Mouse (Mus musculus): ENCODE measurements around the gene Xrcc6. TPM values are rescaled to one million over a fixed set of nuclear protein-coding genes. Genes with fewer than 3 reads are reported as not detected.

The Xrcc6 gene
- total RNA-seq, 2 experiments from 2014 or later: 20.8 to 24.9 TPM

DNA sequence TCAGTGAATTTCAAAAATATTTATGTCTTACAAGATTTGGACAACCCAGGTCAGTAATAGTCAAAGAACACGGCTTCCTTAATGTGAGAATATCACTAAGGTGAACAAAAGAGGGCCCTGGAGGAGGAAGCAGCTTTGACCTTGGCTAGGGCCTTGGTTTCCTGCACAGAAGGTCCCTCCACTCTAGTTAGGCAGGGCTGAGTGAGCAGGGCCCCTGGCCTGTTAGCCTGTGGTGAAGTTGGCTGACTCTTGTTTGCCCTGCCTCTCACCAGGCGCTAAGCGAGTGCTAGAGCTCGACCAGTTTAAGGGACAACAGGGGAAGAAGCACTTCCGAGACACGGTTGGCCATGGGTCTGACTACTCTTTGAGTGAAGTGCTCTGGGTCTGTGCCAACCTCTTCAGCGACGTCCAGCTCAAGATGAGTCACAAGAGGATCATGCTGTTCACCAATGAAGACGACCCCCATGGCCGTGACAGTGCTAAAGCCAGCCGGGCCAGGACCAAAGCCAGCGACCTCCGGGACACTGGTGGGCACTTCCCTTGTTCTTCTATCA, 35.0 kb downstream of the Xrcc6 start:
- DNase-seq: no peak

DNA sequence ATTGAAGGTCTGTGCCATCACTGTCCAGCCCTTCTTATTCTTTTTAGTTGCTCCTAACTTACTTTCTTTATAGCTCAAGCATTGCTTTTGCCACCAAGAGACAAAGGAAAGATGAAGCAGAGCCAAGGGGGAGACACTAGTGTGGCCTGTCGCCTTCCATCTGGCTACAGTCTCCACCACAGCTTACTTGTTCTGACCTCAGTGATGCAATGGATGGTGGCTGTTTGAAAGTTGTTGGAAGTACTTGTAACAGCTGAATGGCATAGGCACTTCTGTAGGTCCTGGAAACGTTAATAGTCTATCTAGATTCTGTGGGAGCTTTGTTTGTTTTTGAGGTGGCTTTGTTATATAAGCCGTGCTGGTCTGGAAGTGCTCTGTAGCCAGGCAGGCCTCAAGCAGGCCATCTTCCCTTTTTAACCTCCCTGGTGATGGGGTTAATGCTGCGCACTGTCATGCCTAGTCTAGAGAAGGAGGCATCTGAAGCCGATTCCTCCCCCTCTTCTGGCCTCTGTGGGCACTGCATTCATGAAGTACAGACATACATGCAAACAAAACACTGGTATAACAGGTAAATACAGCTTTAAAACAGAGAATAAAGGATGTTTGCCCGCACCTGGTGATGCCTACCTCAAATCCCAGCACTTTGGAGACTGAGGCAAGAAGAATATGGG, 36.5 kb downstream of the Xrcc6 start:
- no peak for DNase-seq

DNA sequence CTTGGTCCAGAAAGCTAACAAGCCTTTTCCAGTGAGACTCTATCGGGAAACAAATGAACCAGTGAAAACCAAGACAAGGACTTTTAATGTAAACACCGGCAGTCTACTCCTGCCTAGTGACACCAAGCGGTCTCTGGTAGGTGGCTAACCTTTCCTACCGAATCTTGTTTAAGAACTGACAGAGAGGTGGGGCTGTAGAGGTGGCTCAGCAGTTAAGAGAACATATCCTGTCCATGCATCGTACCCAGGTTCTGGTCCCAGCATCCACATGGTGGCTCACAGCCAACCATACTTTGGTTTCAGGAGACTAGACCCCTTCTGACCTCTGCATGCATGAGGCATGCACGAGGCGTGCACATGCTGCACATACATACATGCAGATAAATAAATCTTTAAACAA, 39.6 kb downstream of the Xrcc6 start:
- no peak for DNase-seq

DNA sequence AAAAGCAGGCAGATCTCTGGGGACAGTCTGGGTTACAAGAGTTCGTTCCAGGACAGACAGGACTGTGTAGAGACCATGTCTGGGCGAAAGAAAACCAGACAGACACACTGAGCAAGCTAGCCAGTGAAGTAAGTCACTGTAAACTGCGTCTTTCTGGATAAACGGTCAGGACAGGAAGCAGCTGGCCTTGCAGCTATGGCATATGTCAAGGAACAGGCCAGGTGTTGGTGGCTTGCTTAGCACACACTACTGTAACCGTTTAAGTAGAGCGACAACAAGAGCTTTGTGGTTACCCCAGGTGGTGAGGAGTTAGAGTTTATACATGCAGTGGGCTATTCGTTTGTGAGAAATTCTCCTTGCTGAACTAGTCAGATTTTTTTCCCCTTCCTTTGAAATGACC, 40.1 kb downstream of the Xrcc6 start:
- no peak for DNase-seq

DNA sequence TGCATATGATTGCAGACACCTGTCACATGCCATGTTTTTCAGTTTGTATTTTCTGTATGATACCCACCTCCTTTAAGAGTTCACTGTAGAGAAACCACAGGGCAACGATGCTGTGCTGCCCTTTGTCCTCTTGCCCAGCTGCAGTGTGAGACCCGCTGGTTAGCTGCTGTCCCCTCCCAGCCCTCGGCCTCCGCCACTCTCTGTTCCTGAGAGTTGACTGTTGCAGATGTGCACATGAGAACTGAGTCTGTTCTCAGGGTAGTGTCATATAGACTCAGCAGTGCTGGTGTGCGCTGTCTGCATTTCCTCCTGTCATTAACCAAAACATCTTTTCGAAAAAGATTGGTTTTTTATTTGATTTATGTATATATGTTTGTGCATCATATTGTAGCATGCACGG, 44.8 kb downstream of the Xrcc6 start:
- no peak for DNase-seq

DNA sequence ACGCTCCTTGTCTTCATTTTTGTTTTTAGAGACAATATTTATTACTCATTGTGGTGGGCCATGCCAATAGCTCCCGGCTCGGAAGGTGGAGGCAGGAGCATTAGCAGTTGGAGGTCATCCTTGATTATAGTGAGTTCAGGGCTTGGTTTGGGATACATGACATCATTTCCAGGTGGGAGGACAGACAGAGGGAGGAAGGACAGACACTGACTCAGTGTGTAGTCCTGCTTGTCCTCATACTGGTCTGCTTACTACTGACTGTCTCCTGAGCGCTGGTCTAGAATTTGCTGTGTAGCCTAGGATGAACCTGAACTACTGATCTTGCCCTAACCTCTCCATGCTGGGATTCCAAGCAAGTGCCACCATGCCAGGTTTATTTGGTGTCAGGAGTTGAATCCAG, 46.1 kb downstream of the Xrcc6 start, which contains the start of gene Desi1:
Gene Desi1, minus strand, starts transcription at position 101 of the 400 bp plus-strand sequence.
- DNase-seq: no peak

DNA sequence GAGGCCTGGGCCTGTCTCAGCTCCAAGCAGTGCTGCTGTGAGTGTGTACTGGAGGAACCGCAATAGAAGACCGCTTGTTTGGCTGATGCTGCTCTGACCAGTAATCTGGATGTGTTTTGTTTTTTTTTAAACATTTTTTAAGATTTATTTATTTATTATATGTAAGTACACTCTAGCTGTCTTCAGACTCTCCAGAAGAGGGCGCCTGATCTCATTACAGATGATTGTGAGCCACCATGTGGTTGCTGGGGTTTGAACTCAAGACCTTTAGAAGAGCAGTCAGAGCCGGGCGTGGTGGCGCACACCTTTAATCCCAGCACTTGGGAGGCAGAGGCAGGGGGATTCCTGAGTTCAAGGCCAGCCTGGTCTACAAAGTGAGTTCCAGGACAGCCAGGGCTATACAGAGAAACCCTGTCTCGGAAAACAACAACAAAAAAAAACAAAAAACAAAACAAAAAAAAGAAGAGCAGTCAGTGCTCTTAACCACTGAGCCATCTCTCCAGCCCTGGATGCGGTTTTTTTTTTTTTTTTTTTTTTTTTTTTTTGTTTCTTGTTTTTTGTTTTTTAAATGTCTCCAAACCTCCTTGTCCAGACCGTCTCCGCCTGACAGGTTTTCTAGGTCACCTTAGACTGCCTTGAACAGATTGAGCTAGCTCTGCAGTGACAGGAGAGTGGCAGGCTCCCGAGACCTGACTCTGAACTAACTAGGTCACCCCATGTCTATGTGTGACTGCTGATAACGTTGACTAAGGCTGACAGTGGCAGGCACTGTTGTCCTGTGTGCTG, 48.5 kb downstream of the Xrcc6 start:
- DNase-seq: no peak

DNA sequence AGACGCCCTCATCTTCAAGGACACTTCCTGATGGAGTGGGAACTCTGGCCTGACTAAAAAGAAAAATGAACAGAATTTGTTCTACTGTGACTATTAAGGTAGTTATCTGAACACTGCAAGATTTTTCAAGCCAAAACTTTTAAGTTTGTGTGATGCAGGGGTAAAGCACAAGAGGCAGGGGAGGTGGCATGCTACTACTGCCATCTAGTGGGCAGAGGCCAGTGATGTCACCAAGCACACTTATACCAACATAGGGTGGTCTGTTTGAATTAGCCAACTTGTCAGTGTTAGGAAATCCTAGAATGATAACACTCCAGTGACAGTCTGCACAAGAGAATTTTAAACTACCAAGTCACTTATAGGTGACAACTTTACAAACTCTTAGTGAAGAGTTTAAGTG, 53.0 kb downstream of the Xrcc6 start:
- DNase-seq: no peak

DNA sequence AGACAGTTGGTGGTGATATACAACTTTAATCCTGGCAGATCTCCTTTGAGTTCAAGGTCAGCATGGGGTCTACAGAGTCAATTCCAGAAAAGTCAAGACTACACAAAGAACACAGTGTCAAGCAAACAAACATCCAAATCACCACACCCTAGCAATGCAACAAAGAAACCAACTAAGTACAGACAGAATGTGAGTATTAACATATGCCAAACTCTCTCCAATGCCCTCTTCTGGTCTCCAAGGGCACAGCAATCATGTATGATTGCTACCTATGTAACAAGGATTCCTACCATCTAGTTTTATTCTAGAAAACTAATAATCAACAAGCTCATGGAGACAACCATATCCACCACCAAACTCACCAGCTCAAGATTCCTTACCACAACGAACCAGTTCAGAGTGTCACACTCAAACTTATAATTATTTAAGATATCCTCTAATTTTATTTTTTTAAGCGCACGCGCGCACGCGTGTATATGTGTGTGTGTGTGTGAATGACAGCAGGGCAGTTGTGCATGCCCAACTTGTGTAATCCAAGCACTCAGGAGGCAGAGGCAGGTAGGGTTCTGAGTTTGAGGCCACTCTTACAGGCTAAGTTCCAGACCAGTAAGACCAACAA, 56.6 kb downstream of the Xrcc6 start:
- DNase-seq: no peak

DNA sequence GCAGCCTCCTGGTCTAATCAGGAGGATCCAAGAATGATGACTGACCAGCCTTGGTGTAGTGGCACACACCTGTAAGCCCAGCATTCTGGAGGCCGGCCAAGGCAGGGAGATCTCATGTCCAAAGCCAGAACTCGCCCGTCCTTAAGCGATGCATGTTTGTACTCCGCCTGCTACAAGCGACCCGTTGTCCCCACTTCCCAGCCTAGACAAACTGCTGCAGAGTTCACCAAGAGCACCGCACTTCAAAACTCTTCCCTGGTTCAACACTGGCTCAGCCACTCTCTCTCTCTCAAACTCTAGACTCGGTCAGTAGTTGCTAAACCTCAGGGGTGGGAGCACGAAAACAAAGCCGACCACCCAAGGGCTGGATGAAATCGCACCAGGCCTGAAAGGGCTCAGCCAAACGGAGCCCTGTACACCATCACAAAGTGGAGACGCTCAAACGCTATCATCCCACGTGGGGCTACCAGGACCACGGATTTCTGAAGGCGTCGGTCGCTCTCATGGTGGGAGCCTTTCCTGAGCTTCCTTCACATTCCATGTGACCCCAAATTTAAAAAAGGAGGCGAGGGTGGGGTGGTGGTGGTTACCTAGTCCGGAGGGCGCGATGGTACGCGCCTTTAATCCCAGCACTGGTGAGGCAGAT, 58.7 kb downstream of the Xrcc6 start:
- no peak for DNase-seq

DNA sequence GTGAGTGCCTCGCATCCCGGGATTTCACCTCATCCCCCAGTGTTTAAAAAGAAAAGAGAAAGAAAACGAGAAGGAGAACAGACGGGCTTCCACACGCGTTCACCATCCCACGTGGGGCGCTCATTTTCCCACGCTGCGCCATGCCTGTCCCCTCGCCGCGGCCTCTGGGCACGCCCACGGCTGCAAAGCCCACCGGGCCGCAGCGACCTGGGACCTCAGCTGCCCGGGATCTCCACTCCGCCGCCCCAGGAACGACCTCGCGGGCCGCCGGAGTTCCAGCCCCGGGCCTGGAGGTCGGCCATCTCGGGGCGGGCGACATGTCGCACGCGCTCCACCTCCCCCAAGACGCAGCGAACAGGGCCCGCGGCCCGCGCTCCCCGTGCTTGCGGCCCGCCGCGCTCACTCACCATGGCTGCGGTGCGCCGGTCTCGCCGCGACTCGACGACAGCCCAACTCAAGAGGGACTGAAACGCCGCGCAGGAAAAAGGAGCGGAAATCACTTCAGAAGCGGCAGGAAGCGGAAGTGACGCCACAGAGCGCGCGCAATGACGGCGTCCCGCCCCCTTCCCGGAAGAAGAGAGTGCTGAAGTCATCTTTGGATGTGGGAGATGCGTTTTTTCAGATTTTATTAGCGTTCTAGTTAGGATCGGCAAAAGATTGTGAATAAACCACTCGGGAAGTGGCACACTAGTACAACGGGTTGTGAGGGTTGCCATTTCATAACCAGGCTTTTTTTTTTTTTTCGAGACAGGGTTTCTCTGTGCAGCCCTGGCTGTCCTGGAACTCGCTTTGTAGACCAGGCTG, 59.6 kb downstream of the Xrcc6 start, which contains the start of gene Snu13:
Gene Snu13, minus strand, starts transcription at position 519 of the 804 bp plus-strand sequence.
- peak; percentile 87 for DNase-seq

DNA sequence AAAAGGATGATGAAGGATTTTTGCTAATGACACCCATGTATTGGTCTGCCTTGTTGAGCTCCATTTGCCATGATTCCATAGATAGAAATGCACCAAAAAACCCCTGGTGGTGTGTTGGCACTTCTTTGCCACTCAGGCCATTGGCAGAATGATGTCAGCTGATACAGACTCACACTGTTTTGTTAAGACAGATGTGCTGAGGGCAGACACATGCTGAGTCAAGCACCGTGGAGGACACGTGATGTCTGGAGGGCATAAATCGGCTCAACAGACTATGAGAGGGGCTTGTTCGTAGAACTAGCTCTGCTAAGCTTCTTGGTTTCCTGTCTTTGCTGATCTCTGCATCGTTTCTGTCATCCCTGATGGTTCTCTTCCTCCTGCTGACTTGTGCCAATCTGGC, 64.9 kb downstream of the Xrcc6 start:
- no peak for DNase-seq

DNA sequence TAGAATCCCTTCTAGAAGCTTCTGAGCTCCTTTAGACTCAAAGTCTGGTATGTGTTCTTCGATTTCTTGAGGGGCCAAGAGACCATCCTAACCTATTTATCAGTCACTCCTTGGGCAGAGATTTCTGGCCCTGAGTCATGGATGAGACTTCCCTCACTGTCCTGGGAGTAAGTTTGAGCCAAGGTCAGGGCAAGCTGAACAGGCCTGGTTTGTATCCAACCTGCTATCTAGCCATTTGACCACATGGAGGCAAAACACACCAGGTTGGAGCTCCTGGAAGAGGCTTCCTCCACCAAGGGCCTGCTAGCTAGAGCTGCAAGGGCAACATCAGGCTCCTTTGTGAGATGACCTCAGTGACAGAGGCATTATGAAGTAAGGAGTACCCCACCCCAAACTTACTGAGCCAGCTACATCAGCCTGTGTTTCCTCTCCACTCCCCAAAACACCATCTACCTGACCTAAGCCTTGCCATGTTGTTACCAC, 71.1 kb downstream of the Xrcc6 start, which contains the start of gene 4930407I10Rik:
Gene 4930407I10Rik, plus strand, starts transcription at position 433 of the 483 bp plus-strand sequence.
- no peak for DNase-seq

DNA sequence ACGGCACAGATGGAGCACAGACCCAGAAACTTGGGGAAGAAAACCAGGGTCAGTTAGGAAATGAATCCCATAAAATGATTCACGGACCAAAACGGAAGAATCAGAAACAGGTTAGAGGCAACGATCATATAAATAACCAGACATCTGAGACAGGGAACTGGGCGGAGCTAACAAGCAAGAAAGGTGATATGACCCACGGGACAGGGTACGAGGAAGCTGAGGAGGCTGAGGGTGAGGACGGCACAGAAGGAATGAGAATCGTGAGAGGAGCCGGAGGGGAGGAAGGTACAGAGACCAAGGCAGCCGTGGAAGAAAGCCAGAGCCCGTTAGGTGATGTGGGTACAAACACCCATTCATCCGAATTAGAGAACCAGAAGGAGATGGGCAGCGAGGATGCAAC, 76.3 kb downstream of the Xrcc6 start:
- no peak for DNase-seq

DNA sequence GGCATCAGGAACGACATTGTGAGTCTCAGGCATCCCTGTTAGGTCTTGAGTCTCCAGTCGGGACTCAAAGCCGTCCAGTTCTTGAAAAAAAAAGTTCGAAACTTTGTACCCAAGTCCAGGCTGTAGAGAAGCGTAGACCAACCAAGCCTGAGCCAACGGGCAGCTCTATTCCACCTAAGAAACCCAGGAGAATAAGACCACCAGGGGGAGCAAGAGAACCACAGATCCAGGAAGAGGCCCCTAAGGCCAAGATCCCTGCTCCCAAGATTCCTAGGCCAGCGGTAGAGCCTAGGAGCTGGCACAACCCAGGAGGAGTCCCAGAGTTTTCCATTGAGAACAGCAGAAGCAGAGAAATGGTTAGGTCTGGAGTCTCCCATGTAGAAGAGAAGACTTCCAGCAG, 77.9 kb downstream of the Xrcc6 start:
- peak; percentile 48 for DNase-seq

DNA sequence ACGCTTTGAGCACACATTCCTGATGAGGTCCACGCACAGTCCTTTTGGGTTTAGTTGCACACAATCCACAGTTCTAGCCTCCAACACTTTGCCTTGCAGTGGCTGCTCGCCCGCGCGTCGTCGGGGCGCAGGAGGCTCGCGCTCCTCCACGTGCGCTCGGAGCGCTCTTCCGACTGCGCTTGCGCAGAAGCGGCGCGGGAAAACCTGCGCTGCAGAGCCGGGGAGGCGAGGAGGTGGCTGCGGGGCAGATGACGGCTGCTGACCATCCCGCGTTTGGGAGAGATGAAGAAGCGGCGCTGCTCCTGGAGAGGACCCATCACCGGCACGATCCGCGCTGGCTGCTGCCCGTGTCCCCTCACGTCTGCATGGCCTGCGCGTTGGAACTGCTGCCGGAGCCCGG, 82.3 kb downstream of the Xrcc6 start, which contains the start of gene Mei1:
Gene Mei1, plus strand, starts transcription at position 99 of the 400 bp plus-strand sequence.
- DNase-seq: no peak

DNA sequence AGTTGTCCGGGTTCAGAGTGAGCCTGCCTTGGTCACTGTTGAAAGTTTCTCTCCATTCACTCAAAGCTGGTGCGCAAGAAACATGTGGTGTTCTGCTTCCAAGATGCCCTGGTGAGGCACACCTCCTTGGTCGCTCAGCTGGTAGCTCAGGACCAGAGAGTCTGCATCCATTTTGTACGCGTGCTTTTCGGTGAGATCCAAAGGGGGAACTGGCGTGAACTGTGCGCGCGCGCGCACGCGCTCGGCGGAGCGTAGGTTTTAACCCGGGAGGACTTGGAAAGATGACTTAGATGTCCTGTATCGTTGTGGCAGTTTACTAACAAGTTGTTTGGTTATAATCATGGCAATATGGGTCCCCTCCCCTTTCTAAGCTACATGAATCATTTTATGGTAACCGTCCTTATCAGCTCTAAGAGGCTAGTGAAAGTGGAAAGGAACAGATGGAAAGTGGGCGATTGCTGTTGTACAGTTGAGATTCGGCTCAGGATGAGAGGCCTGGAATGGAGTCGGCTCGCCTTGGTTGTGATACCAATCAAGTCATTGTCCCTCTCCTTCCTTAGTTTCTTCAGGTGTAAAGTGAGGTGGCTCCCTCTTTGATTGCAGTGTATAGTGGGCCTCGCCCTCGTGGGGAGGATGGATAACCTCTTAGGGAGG, 84.3 kb downstream of the Xrcc6 start:
- DNase-seq: no peak

DNA sequence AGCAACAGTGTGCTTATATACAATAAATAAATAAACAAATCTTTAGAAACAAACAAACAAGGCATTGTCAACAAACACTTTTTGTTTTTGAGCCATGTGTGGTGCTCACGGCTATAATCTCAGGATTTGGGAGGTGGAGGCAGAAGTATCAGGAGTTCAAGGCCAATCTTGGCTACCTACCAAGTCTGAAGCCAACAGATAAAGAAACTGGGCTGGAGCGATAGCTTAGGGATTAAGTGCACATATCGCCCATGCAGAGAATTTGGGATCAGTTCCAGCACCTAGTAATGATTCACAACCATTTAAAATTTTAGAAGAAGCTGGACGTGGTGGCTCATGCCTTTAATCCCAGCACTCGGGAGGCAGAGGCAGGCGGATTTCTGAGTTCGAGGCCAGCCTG, 85.9 kb downstream of the Xrcc6 start:
- DNase-seq: no peak

DNA sequence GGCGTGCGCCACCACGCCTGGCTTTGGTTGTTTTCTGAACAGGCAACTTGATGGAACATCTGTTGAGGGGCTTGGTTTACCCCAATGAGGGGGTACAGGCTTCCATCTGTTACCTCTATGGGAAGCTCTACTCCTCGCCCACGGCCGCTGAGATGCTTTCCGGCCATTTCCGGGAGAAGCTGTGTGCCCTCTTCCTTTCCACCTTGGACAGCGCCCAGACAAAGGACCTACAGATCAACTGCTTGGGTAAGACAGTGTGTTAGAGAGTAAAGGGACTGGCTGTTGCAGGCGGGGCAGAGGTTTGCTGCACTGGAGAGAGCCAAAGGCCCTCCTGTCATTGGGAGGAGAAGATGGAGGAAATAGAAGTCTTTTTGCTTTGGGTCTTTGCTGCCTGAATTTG, 92.2 kb downstream of the Xrcc6 start:
- no peak for DNase-seq

DNA sequence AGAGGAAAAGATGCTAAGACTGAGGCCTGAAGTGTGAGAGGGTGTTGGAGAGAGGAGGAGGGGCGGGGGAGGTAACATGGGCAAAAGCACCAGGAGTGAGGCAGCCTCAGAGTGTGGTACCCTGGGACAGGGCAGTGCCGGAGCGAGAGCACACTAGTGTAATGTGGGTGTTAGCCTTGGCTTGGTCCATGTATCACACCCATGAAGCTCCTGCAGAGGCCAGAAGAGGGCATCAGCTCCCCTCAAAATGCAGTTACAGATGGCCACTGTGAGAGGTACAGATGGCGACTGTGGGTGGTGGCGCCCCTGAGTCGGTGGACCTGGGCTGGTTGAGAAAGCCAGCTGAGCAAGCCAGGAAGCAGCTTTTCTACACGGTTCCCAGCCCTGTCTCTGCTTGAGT, 93.5 kb downstream of the Xrcc6 start:
- DNase-seq: peak; percentile 20

DNA sequence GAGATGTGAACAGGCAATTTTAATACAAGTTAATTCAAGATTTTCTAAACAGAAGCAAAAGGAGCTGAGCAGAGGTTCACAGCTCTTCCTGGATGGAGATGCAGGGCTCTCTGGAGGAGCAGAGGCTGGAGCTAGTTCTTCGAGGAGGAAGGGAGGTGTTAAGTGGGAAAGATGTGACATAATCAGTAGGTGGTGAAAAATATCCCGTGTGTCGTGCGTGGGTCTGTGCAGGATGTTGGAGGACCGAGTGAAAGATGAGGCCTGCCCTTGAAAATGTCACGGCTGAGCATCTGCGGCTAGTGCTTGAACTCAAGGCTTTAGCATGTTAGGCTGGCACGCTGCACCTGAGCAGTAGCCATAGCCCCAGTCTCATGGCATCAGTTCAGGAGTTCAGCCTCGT, 98.0 kb downstream of the Xrcc6 start:
- no peak for DNase-seq

Data from gastrocnemius, postnatal 25 days (tissue).